Mouse (Mus musculus) heart, adult 2 months (tissue): ENCODE results near the gene Gcm2.

Source experiments
- CTCF ChIP-seq: fragments of 200-600 bp; IDR thresholded peaks from 2 replicates; pipeline ENCODE4 v1.8.1; 2022; ENCODE audit warnings: antibody characterized with exemption, mild to moderate bottlenecking, moderate library complexity
- POLR2A ChIP-seq: fragments of 200-500 bp; IDR thresholded peaks from 2 replicates; pipeline ENCODE4 v1.6.1; 2011; ENCODE audit warnings: mild to moderate bottlenecking, low read depth, low read length, control low read depth; ENCODE audit not compliant: insufficient read depth

DNA sequence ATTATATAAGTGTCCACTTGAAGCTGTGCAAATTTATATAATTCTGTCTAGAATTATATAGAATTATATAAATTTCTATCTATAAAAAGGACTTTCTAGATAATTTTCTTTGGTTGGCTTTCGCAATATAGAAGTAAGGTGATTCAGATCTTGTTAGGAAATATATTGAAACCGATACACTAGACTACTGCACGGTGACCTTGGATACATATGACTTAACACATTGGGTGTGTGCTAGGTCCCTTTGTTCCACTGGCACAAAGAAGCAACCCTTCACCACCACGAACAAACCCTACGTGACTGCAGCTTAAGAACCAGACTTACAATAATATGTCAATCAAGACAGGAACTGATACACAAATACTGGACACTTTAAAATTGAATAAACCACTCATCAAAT lies 31.0 kb downstream of the Gcm2 start:
- TF ChIP-seq CTCF = no peak
- no peak for TF ChIP-seq POLR2A
